Comparison of ENCODE assay signal across 8 mouse cellular contexts in genomic region chr2:144555286-144555819, GRCm38 (mm10). TPM values are rescaled to one million over a fixed set of nuclear protein-coding genes. Genes with fewer than 3 reads are reported as not detected.
DNase-seq lines count a peak whose midpoint lies in the region; ATAC-seq and TF ChIP-seq lines count a peak whose summit lies in the region.

No protein-coding gene starts in this region.

- H3K4me2 ChIP-seq in heart, embryonic 15.5 days = peak overlapping the region; percentile 63
- H3K4me2 ChIP-seq in forebrain, postnatal 0 days (ENCODE audit: low read depth) = peak overlapping the region; percentile 70
- H3K4me2 ChIP-seq in liver, embryonic 13.5 days = peak overlapping the region; percentile 75
- peak overlapping the region; percentile 62 for H3K4me2 ChIP-seq in stomach, postnatal 0 days (replicated peaks; ENCODE audit: low read depth)

- DNase-seq in heart, postnatal 25 days (ENCODE audit: low spot score) = no peak
- peak; percentile 60 for DNase-seq in MEL-GATA-1-ER (ENCODE audit: extremely low read depth, low read depth)
- DNase-seq in forebrain, postnatal 0 days = no peak
- DNase-seq in liver, embryonic 13.5 days = no peak
- no peak for DNase-seq in stomach, postnatal 0 days (ENCODE audit: low spot score)
- DNase-seq in cerebellum, postnatal 25 days = no peak
- DNase-seq in spleen, postnatal 4 days (ENCODE audit: low spot score in 2 of 2) = no peak

- WGBS in heart, embryonic 15.5 days = 1% methylated on average over 14 of the region's 14 CpGs
- 4% methylated on average over 14 of the region's 14 CpGs for WGBS in forebrain, postnatal 0 days
- WGBS in liver, embryonic 13.5 days (ENCODE audit: insufficient replicate concordance) = 2% methylated on average over 14 of the region's 14 CpGs
- under 1% methylated on average over 14 of the region's 14 CpGs for WGBS in stomach, postnatal 0 days

- peak overlapping the region; percentile 62 for H3K9ac ChIP-seq in heart, embryonic 15.5 days
- peak overlapping the region; percentile 59 for H3K9ac ChIP-seq in forebrain, postnatal 0 days
- peak overlapping the region; percentile 83 for H3K9ac ChIP-seq in liver, embryonic 13.5 days
- H3K9ac ChIP-seq in stomach, postnatal 0 days (ENCODE audit: low read length) = peak overlapping the region; percentile 74

- H3K27me3 ChIP-seq in heart, embryonic 15.5 days = no peaks in the 10 kb centered on the region
- H3K27me3 ChIP-seq in forebrain, postnatal 0 days (ENCODE audit: insufficient read depth, low read length) = no peaks in the 10 kb centered on the region
- H3K27me3 ChIP-seq in liver, embryonic 13.5 days = no peaks in the 10 kb centered on the region
- no peaks in the 10 kb centered on the region for H3K27me3 ChIP-seq in stomach, postnatal 0 days (ENCODE audit: control insufficient read depth, insufficient read depth, low read length)

- H3K9me3 ChIP-seq in heart, embryonic 15.5 days (replicated peaks) = no peaks in the 10 kb centered on the region
- H3K9me3 ChIP-seq in forebrain, postnatal 0 days (ENCODE audit: low read length) = no peaks in the 10 kb centered on the region
- no peaks in the 10 kb centered on the region for H3K9me3 ChIP-seq in liver, embryonic 13.5 days (replicated peaks)
- no peaks in the 10 kb centered on the region for H3K9me3 ChIP-seq in stomach, postnatal 0 days (ENCODE audit: control insufficient read depth, low read length)

- TF ChIP-seq CTCF in forebrain, postnatal 0 days (IDR thresholded peaks at IDR 0.05; ENCODE audit: low read depth) = no peak
- no peak; the same call in 1 of the 2 replicates for TF ChIP-seq CTCF in stomach, postnatal 0 days (IDR thresholded peaks at IDR 0.05; ENCODE audit: low read depth)

- no peak for TF ChIP-seq EP300 in stomach, postnatal 0 days (optimal IDR thresholded peaks at IDR 0.05)

- H3K4me1 ChIP-seq in heart, embryonic 15.5 days (replicated peaks) = peaks cover 5% of the 10 kb centered on the region
- peaks cover 10% of the 10 kb centered on the region for H3K4me1 ChIP-seq in forebrain, postnatal 0 days (ENCODE audit: insufficient read depth)
- peaks cover 24% of the 10 kb centered on the region for H3K4me1 ChIP-seq in liver, embryonic 13.5 days (replicated peaks)
- H3K4me1 ChIP-seq in stomach, postnatal 0 days (replicated peaks; ENCODE audit: control insufficient read depth, insufficient read depth) = no peaks in the 10 kb centered on the region

- peaks cover 11% of the 10 kb centered on the region; the same call in 1 of the 2 replicates for H3K36me3 ChIP-seq in heart, embryonic 15.5 days
- H3K36me3 ChIP-seq in forebrain, postnatal 0 days (ENCODE audit: insufficient read depth) = peaks cover 3% of the 10 kb centered on the region; the same call in 1 of the 2 replicates
- H3K36me3 ChIP-seq in liver, embryonic 13.5 days = peaks cover 12% of the 10 kb centered on the region
- no peaks in the 10 kb centered on the region for H3K36me3 ChIP-seq in stomach, postnatal 0 days (ENCODE audit: control insufficient read depth, insufficient read depth, low read length)

- intact Hi-C loops in heart, postnatal 25 days (cut with DNase I) = no loop called here

- ATAC-seq in heart, embryonic 15.5 days (replicated peaks; ENCODE audit: insufficient number of reproducible peaks, insufficient read depth, low FRiP score, low read depth) = no peak
- no peak for ATAC-seq in forebrain, postnatal 0 days
- ATAC-seq in liver, embryonic 13.5 days (ENCODE audit: low read depth) = no peak
- peak; percentile 45; the same call in 1 of the 2 replicates for ATAC-seq in stomach, postnatal 0 days (ENCODE audit: low FRiP score, low TSS enrichment)

- H3K27ac ChIP-seq in heart, embryonic 15.5 days = peak overlapping the region; percentile 91
- peak overlapping the region; percentile 72 for H3K27ac ChIP-seq in forebrain, postnatal 0 days (ENCODE audit: low read depth, low read length)
- peak overlapping the region; percentile 87 for H3K27ac ChIP-seq in liver, embryonic 13.5 days
- H3K27ac ChIP-seq in stomach, postnatal 0 days (replicated peaks) = peak overlapping the region; percentile 95

- H3K4me3 ChIP-seq in heart, embryonic 15.5 days = peak overlapping the region; percentile 75
- peak overlapping the region; percentile 79 for H3K4me3 ChIP-seq in forebrain, postnatal 0 days (ENCODE audit: low read depth, low read length)
- H3K4me3 ChIP-seq in liver, embryonic 13.5 days (replicated peaks) = peak overlapping the region; percentile 82
- H3K4me3 ChIP-seq in stomach, postnatal 0 days (ENCODE audit: low read depth, low read length) = peak overlapping the region; percentile 76

RNA-seq across cellular contexts. Expression of gene Sec23b, which starts 0.7 kb away (rescaled TPM):
- polyA plus RNA-seq in heart, embryonic 15.5 days (2015; fragmentation: Nextera tagmentation; extraction: Ambion mirVana) = 39.8 and 52.0 TPM in 2 replicates
- total RNA-seq in heart, postnatal 25 days (2021) = 10 to 100 TPM; 22.5 to 28.1 TPM
- total RNA-seq in forebrain, postnatal 0 days (2014; rRNA removed) = 57.2 and 64.3 TPM in 2 replicates
- polyA plus RNA-seq in forebrain, postnatal 0 days (2015; fragmentation: Nextera tagmentation; extraction: Ambion mirVana) = 50.8 and 56.7 TPM in 2 replicates
- polyA plus RNA-seq in liver, embryonic 13.5 days (2015; fragmentation: Nextera tagmentation; extraction: Ambion mirVana) = 56.2 and 67.7 TPM in 2 replicates
- polyA plus RNA-seq in stomach, postnatal 0 days (2015; fragmentation: Nextera tagmentation; extraction: Ambion mirVana) = 74.3 and 74.5 TPM in 2 replicates

RNA-seq across cellular contexts. Expression of gene Rbbp9, which starts 4.7 kb away (rescaled TPM):
- 43.2 and 48.1 TPM in 2 replicates for polyA plus RNA-seq in heart, embryonic 15.5 days (2015; fragmentation: Nextera tagmentation; extraction: Ambion mirVana)
- 10 to 100 TPM; 10.4 to 12.1 TPM for total RNA-seq in heart, postnatal 25 days (2021)
- total RNA-seq in forebrain, postnatal 0 days (2014; rRNA removed) = 20.7 and 21.6 TPM in 2 replicates
- polyA plus RNA-seq in forebrain, postnatal 0 days (2015; fragmentation: Nextera tagmentation; extraction: Ambion mirVana) = 30.3 and 38.0 TPM in 2 replicates
- 10.9 and 12.1 TPM in 2 replicates for polyA plus RNA-seq in liver, embryonic 13.5 days (2015; fragmentation: Nextera tagmentation; extraction: Ambion mirVana)
- polyA plus RNA-seq in stomach, postnatal 0 days (2015; fragmentation: Nextera tagmentation; extraction: Ambion mirVana) = 29.2 and 31.6 TPM in 2 replicates

RNA-seq across cellular contexts. Expression of gene Polr3f, which starts 27.8 kb away (rescaled TPM):
- 17.6 and 17.8 TPM in 2 replicates for polyA plus RNA-seq in heart, embryonic 15.5 days (2015; fragmentation: Nextera tagmentation; extraction: Ambion mirVana)
- total RNA-seq in heart, postnatal 25 days (2021) = 10 to 100 TPM; 10.6 to 10.8 TPM
- 30.2 and 39.0 TPM in 2 replicates for total RNA-seq in forebrain, postnatal 0 days (2014; rRNA removed)
- 15.4 and 20.2 TPM in 2 replicates for polyA plus RNA-seq in forebrain, postnatal 0 days (2015; fragmentation: Nextera tagmentation; extraction: Ambion mirVana)
- 9.9 and 13.3 TPM in 2 replicates for polyA plus RNA-seq in liver, embryonic 13.5 days (2015; fragmentation: Nextera tagmentation; extraction: Ambion mirVana)
- polyA plus RNA-seq in stomach, postnatal 0 days (2015; fragmentation: Nextera tagmentation; extraction: Ambion mirVana) = 8.2 and 9.0 TPM in 2 replicates

RNA-seq across cellular contexts. Expression of gene Dzank1, which starts 28.1 kb away (rescaled TPM):
- 0.66 TPM in 2 replicates for polyA plus RNA-seq in heart, embryonic 15.5 days (2015; fragmentation: Nextera tagmentation; extraction: Ambion mirVana)
- 1 to 10 TPM in 1 of 2 experiments, under 1 TPM in 1; 0.70 to 2.1 TPM for total RNA-seq in heart, postnatal 25 days (2021)
- 11.5 and 15.0 TPM in 2 replicates for total RNA-seq in forebrain, postnatal 0 days (2014; rRNA removed)
- 6.6 and 9.2 TPM in 2 replicates for polyA plus RNA-seq in forebrain, postnatal 0 days (2015; fragmentation: Nextera tagmentation; extraction: Ambion mirVana)
- polyA plus RNA-seq in liver, embryonic 13.5 days (2015; fragmentation: Nextera tagmentation; extraction: Ambion mirVana) = 0.01 and 0.02 TPM in 2 replicates
- 0.39 and 0.51 TPM in 2 replicates for polyA plus RNA-seq in stomach, postnatal 0 days (2015; fragmentation: Nextera tagmentation; extraction: Ambion mirVana)

RNA-seq across cellular contexts. Expression of gene Smim26, which starts 38.5 kb away (rescaled TPM):
- 40.8 and 59.0 TPM in 2 replicates for polyA plus RNA-seq in heart, embryonic 15.5 days (2015; fragmentation: Nextera tagmentation; extraction: Ambion mirVana)
- 10 to 100 TPM; 92.0 to 94.9 TPM for total RNA-seq in heart, postnatal 25 days (2021)
- total RNA-seq in forebrain, postnatal 0 days (2014; rRNA removed) = 22.7 and 60.6 TPM in 2 replicates
- 71.3 and 86.1 TPM in 2 replicates for polyA plus RNA-seq in forebrain, postnatal 0 days (2015; fragmentation: Nextera tagmentation; extraction: Ambion mirVana)
- polyA plus RNA-seq in liver, embryonic 13.5 days (2015; fragmentation: Nextera tagmentation; extraction: Ambion mirVana) = 27.4 and 29.8 TPM in 2 replicates
- polyA plus RNA-seq in stomach, postnatal 0 days (2015; fragmentation: Nextera tagmentation; extraction: Ambion mirVana) = 50.4 and 55.2 TPM in 2 replicates
